Mouse (Mus musculus) MEL (cell line): ENCODE measurements around the gene Rab5a.
A peak's percentile ranks its signal among the peaks of the same experiment; 100 is the strongest.

Source experiments
- MAX ChIP-seq: IDR thresholded peaks from 2 replicates; pipeline ENCODE4 v1.6.1; 2011; ENCODE audit warnings: low read length, improper control_type of control experiment
- POLR2A ChIP-seq, 2 experiments: IDR thresholded peaks; 2 replicates each; pipeline ENCODE4 v1.6.1; 2011 to 2012; ENCODE audit warnings: low read length in 2 of 2, mild to moderate bottlenecking in 2 of 2, control low read depth in 1 of 2, improper control_type of control experiment in 1 of 2, low read depth in 1 of 2, moderate library complexity in 1 of 2; ENCODE audit not compliant: control insufficient read depth in 1 of 2, insufficient read depth in 1 of 2, poor library complexity in 1 of 2
- POLR2AphosphoS5 ChIP-seq: IDR thresholded peaks from 2 replicates; pipeline ENCODE4 v1.6.1; 2012; ENCODE audit warnings: low read depth, borderline replicate concordance, mild to moderate bottlenecking, inconsistent platforms, low read length, moderate library complexity, mixed read lengths
- RAD21 ChIP-seq: IDR thresholded peaks from 2 replicates; pipeline ENCODE4 v1.6.1; 2011; ENCODE audit warnings: mild to moderate bottlenecking, low read depth, low read length, improper control_type of control experiment
- TAL1 ChIP-seq: IDR thresholded peaks from 2 replicates; pipeline ENCODE4 v1.6.1; 2012; ENCODE audit warnings: mild to moderate bottlenecking, inconsistent platforms, low read length, moderate library complexity, mixed read lengths
- UBTF ChIP-seq: IDR thresholded peaks from 2 replicates; pipeline ENCODE4 v1.6.1; 2012; ENCODE audit warnings: low read depth, mild to moderate bottlenecking, inconsistent platforms, low read length, improper control_type of control experiment, moderate library complexity, borderline replicate concordance; ENCODE audit not compliant: insufficient read depth
- ZKSCAN1 ChIP-seq: IDR thresholded peaks from 2 replicates; pipeline ENCODE4 v1.6.1; 2012; ENCODE audit warnings: low read depth, mild to moderate bottlenecking, inconsistent platforms, low read length, improper control_type of control experiment, moderate library complexity

GRCm38 (mm10) chr17:53478858-53479603 is at the start of gene Rab5a:
- TF ChIP-seq TAL1 (no peak), POLR2A (IDR thresholded peaks at IDR 0.05; ENCODE audit: control insufficient read depth in 1 of 2, insufficient read depth in 1 of 2, low read depth in 1 of 2, low read length in 2 of 2, poor library complexity in 1 of 2) (peak; percentile 67 to 69; a peak in 3 of 4 replicates), RAD21 (no peak), MAX (peak; percentile 95), UBTF (no peak), ZKSCAN1 (no peak), POLR2AphosphoS5 (no peak)
